Mouse (Mus musculus): ENCODE data around the gene Olfr652. TPM values are rescaled to one million over a fixed set of nuclear protein-coding genes. Genes with fewer than 3 reads are reported as not detected.

Gene Olfr652
- polyA plus RNA-seq (2012; rRNA removed) = not detected in 2 replicates

DNA sequence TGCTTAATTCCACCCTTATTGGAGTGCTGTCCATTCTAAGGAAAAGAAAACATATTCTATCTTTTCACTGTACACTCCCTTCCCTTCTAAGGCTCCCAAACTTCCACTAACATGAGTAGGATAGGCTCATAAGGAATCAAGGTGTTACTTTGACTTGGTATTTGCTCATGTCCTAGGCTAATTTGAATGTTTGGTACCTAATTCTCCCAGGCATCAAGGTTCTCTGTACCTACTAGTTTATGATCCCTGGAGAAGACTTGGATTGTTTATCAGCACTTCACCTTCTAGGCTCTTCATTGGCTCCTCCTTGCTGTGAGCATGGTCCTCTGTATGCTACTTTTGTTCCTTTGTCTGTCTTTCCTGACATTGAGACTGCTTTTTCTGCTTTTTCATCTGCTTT, at the start of gene Olfr652:
TSS of gene Olfr652 (plus strand) at position 301 of the 400 bp plus-strand sequence.
- no peak for DNase-seq

DNA sequence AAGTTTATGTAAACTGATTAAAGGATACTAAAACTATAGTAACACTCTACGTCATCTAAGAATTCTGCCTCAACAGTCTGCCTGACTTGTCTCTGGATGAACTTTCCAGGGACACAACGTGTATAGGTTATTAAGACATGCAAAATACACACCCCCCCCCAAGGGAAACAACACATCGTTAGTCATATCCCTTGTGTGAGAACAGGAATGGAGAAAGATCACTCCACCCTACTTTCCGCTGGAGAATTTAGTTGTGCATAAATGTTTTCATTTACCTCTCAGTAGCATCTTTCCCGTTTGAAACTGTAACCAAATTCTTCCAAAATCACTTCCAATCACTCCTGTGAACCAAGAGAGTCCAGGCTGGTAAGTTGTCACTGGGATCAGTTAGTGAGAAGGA, 10.9 kb upstream of the Olfr652 start, which contains the start of gene Olfr651:
TSS of gene Olfr651 (plus strand) at position 301 of the 400 bp plus-strand sequence.
- H3K4me3 ChIP-seq (ENCODE audit: insufficient read depth, low read depth, low read length) = no peak within 1 kb of the TSS
- no peaks in the 10 kb centered on the region for H3K36me3 ChIP-seq (ENCODE audit: control insufficient read depth, insufficient read depth, low read length)
- no peak within 1 kb of the TSS for H3K27ac ChIP-seq (ENCODE audit: insufficient read depth, low read depth, low read length)
- no peaks in the 10 kb centered on the region for H3K27me3 ChIP-seq (replicated peaks; ENCODE audit: control insufficient read depth, insufficient read depth, low read length)
- H3K4me1 ChIP-seq (ENCODE audit: control insufficient read depth, insufficient read depth, low read length) = no peaks in the 10 kb centered on the region
- WGBS = 67% methylated on average over 5 of the region's 5 CpGs
- TF ChIP-seq POLR2A (IDR thresholded peaks at IDR 0.05; ENCODE audit: low read depth, low read length) (no peak), CTCF (conservative IDR thresholded peaks at IDR 0.05; ENCODE audit: insufficient read depth, insufficient read length, low read depth, low read length) (no peak)
- no peak for DNase-seq

More for the DNA sequence above, at the start of gene Olfr652:
- no peak within 1 kb of the TSS for H3K27ac ChIP-seq (ENCODE audit: insufficient read depth, low read depth, low read length)
- no peaks in the 10 kb centered on the region for H3K27me3 ChIP-seq (replicated peaks; ENCODE audit: control insufficient read depth, insufficient read depth, low read length)
- H3K36me3 ChIP-seq (ENCODE audit: control insufficient read depth, insufficient read depth, low read length) = no peaks in the 10 kb centered on the region
- H3K4me1 ChIP-seq (ENCODE audit: control insufficient read depth, insufficient read depth, low read length) = no peaks in the 10 kb centered on the region
- no peak within 1 kb of the TSS for H3K4me3 ChIP-seq (ENCODE audit: insufficient read depth, low read depth, low read length)
- TF ChIP-seq POLR2A (IDR thresholded peaks at IDR 0.05; ENCODE audit: low read depth, low read length) = no peak
- TF ChIP-seq CTCF (conservative IDR thresholded peaks at IDR 0.05; ENCODE audit: insufficient read depth, insufficient read length, low read depth, low read length) = no peak

DNA sequence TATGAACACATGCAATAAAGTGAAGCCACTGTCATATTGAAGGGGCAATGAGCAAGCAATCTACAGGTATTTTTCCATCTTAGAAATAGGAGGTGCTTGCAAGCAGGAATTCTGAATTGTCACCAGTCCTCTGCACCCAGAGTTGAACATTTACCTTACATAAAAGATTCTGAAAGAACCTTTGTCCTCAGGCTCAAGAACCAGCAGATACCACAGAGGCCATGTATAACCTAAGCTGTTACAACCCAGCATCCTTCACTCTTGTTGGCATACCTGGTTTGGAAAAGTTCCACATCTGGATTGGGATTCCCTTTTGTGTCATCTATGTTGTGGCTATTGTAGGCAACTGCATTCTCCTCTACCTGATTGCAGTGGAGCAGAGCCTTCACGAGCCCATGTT, 8.0 kb upstream of the Olfr652 start:
- H3K27ac ChIP-seq (ENCODE audit: insufficient read depth, low read depth, low read length) = no peak overlapping the region
- no peaks in the 10 kb centered on the region for H3K27me3 ChIP-seq (replicated peaks; ENCODE audit: control insufficient read depth, insufficient read depth, low read length)
- no peaks in the 10 kb centered on the region for H3K36me3 ChIP-seq (ENCODE audit: control insufficient read depth, insufficient read depth, low read length)
- DNase-seq = no peak
- 63% methylated on average over 1 of the region's 1 CpGs for WGBS
- TF ChIP-seq CTCF (conservative IDR thresholded peaks at IDR 0.05; ENCODE audit: insufficient read depth, insufficient read length, low read depth, low read length) = no peak
- no peak for TF ChIP-seq POLR2A (IDR thresholded peaks at IDR 0.05; ENCODE audit: low read depth, low read length)
- no peaks in the 10 kb centered on the region for H3K4me1 ChIP-seq (ENCODE audit: control insufficient read depth, insufficient read depth, low read length)
- no peak overlapping the region for H3K4me3 ChIP-seq (ENCODE audit: insufficient read depth, low read depth, low read length)

DNA sequence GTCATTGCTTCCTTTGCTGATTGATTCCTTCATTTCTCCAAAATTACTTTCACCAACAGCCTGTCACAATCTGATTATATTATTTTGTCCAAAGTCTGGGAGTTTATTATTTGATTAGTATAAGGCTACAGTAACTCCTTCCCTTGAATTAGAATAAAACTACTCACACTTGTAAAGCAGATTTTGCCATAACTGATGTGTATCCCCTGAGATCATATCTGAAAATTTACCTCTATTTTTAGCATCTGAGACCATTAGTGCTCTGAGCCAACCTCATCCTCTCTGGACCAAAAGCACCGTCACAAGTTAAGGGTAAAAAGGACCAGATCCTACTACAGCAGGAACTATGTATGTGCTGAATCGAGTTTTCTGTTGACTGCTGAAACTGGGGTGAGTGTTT, 16.3 kb downstream of the Olfr652 start, which contains the start of gene Olfr653:
TSS of gene Olfr653 (plus strand) at position 301 of the 400 bp plus-strand sequence.
- Histone ChIP-seq H3K4me3 (ENCODE audit: insufficient read depth, low read depth, low read length) (no peak within 1 kb of the TSS), H3K4me1 (ENCODE audit: control insufficient read depth, insufficient read depth, low read length) (no peaks in the 10 kb centered on the region), H3K27me3 (replicated peaks; ENCODE audit: control insufficient read depth, insufficient read depth, low read length) (no peaks in the 10 kb centered on the region; the same call in 1 of the 2 replicates), H3K36me3 (ENCODE audit: control insufficient read depth, insufficient read depth, low read length) (no peaks in the 10 kb centered on the region), H3K27ac (ENCODE audit: insufficient read depth, low read depth, low read length) (no peak within 1 kb of the TSS)
- TF ChIP-seq POLR2A (IDR thresholded peaks at IDR 0.05; ENCODE audit: low read depth, low read length) (no peak), CTCF (conservative IDR thresholded peaks at IDR 0.05; ENCODE audit: insufficient read depth, insufficient read length, low read depth, low read length) (no peak)
- DNase-seq = no peak
- WGBS = 58% methylated on average over 2 of the region's 2 CpGs

DNA sequence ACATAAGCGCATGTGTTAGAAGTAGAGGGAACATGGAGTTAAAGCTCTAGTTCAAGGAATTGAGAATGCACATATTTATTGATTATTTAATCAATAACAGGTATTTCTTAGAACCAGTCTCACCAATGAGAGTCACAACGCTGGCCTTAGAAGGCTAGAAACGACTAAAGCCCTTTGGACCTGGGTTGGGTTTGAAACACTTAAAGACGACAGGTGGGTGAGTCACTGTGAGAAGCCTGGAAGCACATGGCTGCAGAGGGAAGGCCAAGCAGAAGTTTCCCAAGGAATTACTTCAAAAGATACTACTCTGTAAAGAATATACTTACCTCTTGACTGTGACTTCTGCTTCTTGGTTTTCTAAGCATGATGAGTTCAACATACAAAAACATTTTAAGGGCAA, 20.1 kb downstream of the Olfr652 start:
- no peak overlapping the region for H3K4me3 ChIP-seq (ENCODE audit: insufficient read depth, low read depth, low read length)
- no peaks in the 10 kb centered on the region for H3K4me1 ChIP-seq (ENCODE audit: control insufficient read depth, insufficient read depth, low read length)
- WGBS = 89% methylated on average over 4 of the region's 4 CpGs
- H3K27me3 ChIP-seq (replicated peaks; ENCODE audit: control insufficient read depth, insufficient read depth, low read length) = no peaks in the 10 kb centered on the region
- DNase-seq = no peak
- H3K36me3 ChIP-seq (ENCODE audit: control insufficient read depth, insufficient read depth, low read length) = no peaks in the 10 kb centered on the region
- no peak overlapping the region for H3K27ac ChIP-seq (ENCODE audit: insufficient read depth, low read depth, low read length)
- TF ChIP-seq POLR2A (IDR thresholded peaks at IDR 0.05; ENCODE audit: low read depth, low read length) = no peak
- no peak for TF ChIP-seq CTCF (conservative IDR thresholded peaks at IDR 0.05; ENCODE audit: insufficient read depth, insufficient read length, low read depth, low read length)

DNA sequence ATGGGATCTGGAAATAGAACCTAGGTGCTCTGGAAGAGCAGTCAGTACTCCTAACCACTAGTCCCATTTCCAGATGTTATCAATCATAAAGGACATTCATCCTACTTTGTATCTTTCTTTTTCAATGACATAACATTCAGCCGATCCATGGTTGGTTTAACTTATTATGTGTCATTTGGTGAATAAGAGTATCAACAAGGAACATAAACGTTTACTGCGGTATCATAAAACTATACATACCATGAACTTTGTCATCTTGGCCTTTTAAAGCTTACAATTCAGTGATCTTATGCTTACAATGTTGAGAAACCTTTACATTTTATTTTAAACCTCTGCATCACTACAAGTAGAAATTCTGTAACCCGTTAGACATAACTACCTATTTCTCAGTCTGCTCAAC, 20.7 kb downstream of the Olfr652 start:
- Histone ChIP-seq H3K27ac (ENCODE audit: insufficient read depth, low read depth, low read length) (no peak overlapping the region), H3K36me3 (ENCODE audit: control insufficient read depth, insufficient read depth, low read length) (no peaks in the 10 kb centered on the region), H3K27me3 (replicated peaks; ENCODE audit: control insufficient read depth, insufficient read depth, low read length) (no peaks in the 10 kb centered on the region), H3K4me1 (ENCODE audit: control insufficient read depth, insufficient read depth, low read length) (no peaks in the 10 kb centered on the region), H3K4me3 (ENCODE audit: insufficient read depth, low read depth, low read length) (no peak overlapping the region)
- no peak for DNase-seq
- no peak for TF ChIP-seq POLR2A (IDR thresholded peaks at IDR 0.05; ENCODE audit: low read depth, low read length)
- no peak for TF ChIP-seq CTCF (conservative IDR thresholded peaks at IDR 0.05; ENCODE audit: insufficient read depth, insufficient read length, low read depth, low read length)
- WGBS = 79% methylated on average over 4 of the region's 4 CpGs

DNA sequence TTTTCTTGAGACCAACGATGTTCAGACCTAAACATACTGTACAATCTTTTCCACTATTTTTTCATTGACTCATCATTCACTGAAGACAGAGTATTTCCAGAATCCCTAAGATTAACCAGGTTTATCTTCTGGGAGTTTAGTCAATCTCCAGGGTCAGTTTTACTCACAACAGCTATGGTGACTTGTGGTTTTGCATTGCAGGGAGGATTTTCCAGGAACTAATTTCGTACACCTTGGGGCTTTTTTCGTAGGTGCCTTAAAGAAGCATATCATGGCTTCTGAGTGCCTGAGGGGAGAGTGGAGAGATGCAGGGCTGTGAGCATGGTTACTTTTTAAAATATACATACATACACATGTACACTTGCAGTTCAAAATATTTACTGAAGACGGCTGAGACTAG, 26.0 kb downstream of the Olfr652 start, which contains the start of gene Olfr654:
TSS of gene Olfr654 (plus strand) at position 301 of the 400 bp plus-strand sequence.
- H3K27ac ChIP-seq (ENCODE audit: insufficient read depth, low read depth, low read length) = no peak within 1 kb of the TSS
- no peak for TF ChIP-seq CTCF (conservative IDR thresholded peaks at IDR 0.05; ENCODE audit: insufficient read depth, insufficient read length, low read depth, low read length)
- TF ChIP-seq POLR2A (IDR thresholded peaks at IDR 0.05; ENCODE audit: low read depth, low read length) = no peak
- WGBS = 86% methylated on average over 4 of the region's 4 CpGs

More for the DNA sequence above, 26.0 kb downstream of the Olfr652 start, which contains the start of gene Olfr654:
- Histone ChIP-seq H3K4me1 (ENCODE audit: control insufficient read depth, insufficient read depth, low read length) (no peaks in the 10 kb centered on the region), H3K4me3 (ENCODE audit: insufficient read depth, low read depth, low read length) (no peak within 1 kb of the TSS), H3K27me3 (replicated peaks; ENCODE audit: control insufficient read depth, insufficient read depth, low read length) (no peaks in the 10 kb centered on the region), H3K36me3 (ENCODE audit: control insufficient read depth, insufficient read depth, low read length) (no peaks in the 10 kb centered on the region)
- no peak for DNase-seq
